Mouse (Mus musculus): Measurements from ENCODE around the gene Hist2h2aa2.
"Not testable (repeated sequence)": the region's sequence is repeated elsewhere in the genome, so short reads cannot be mapped to it uniquely, and the experiment has no call there.

DNA sequence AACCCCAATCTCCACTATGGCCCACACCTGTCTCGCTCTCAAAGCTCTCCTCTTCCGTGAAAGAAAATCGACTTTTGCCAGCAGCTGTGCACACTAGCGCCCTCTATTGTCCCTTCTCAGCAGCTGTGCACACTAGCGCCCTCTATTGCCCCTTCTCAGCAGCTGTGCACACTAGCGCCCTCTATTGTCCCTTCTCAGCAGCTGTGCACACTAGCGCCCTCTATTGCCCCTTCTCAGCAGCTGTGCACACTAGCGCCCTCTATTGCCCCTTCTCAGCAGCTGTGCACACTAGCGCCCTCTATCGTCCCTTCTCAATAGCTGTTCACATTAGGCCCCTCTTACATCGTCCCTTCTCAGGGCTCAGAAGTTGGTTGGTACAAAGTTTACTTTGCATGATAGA lies 47.3 kb upstream of the Hist2h2aa2 start:
- TF ChIP-seq CTCF (IDR thresholded peaks at IDR 0.05; ENCODE audit: insufficient read depth, low read depth, low read length) = peak; percentile 66; the same call in 1 of the 2 replicates
- not testable (repeated sequence) for TF ChIP-seq POLR2A (IDR thresholded peaks at IDR 0.05; ENCODE audit: insufficient read depth, low read depth, low read length)
